Mouse (Mus musculus) small intestine, adult 2 months (tissue): ENCODE results near the gene Pkd1l1. TPM values are rescaled to one million over a fixed set of nuclear protein-coding genes. Genes with fewer than 3 reads are reported as not detected.
A peak's percentile ranks its signal among the peaks of the same experiment; 100 is the strongest.

Source experiments
- H3K27ac ChIP-seq: fragments of 200-500 bp; 2 replicates; pipeline ENCODE4 v1.5.1; 2012; ENCODE audit warnings: low read depth, low read length, control low read depth, inconsistent platforms; ENCODE audit not compliant: insufficient read depth
- H3K27me3 ChIP-seq: fragments of 200-500 bp; 2 replicates; pipeline ENCODE4 v1.6.1; 2012; ENCODE audit warnings: mild to moderate bottlenecking, moderate library complexity, low read length, inconsistent platforms; ENCODE audit not compliant: control insufficient read depth, insufficient read depth
- H3K36me3 ChIP-seq: fragments of 200-500 bp; 2 replicates; pipeline ENCODE4 v1.6.1; 2012; ENCODE audit warnings: mild to moderate bottlenecking, low read length, control low read depth, inconsistent platforms; ENCODE audit not compliant: control insufficient read depth, insufficient read depth
- H3K4me1 ChIP-seq: fragments of 200-500 bp; 2 replicates; pipeline ENCODE4 v1.6.1; 2012; ENCODE audit warnings: low read length, inconsistent platforms, mixed read lengths; ENCODE audit not compliant: control insufficient read depth, insufficient read depth, insufficient read length
- H3K4me3 ChIP-seq: fragments of 200-500 bp; 2 replicates; pipeline ENCODE4 v1.5.1; 2012; ENCODE audit warnings: low read depth, mild to moderate bottlenecking, control low read depth, inconsistent platforms, low read length, moderate library complexity
- CTCF ChIP-seq: fragments of 200-500 bp; IDR thresholded peaks from 2 replicates; pipeline ENCODE4 v1.5.1; 2012; ENCODE audit warnings: low read depth, mild to moderate bottlenecking, control low read depth, inconsistent platforms, low read length, moderate library complexity, mixed read lengths; ENCODE audit not compliant: insufficient replicate concordance, insufficient read length; ENCODE audit errors: extremely low read depth
- POLR2A ChIP-seq: fragments of 200-500 bp; IDR thresholded peaks from 2 replicates; pipeline ENCODE4 v1.6.1; 2012; ENCODE audit warnings: low read depth, mild to moderate bottlenecking, control low read depth, inconsistent platforms, low read length, moderate library complexity
- WGBS: fragments of 180-500 bp; shearing (Covaris S2); methylation state at CpG from one replicate; pipeline ENCODE4 v1.1.7; 2018; 5-methylcytosine and 5-hydroxymethylcytosine counted together
- polyA plus RNA-seq: library from polyadenylated mRNA; depleted of rRNA; stranded (reverse); fragments of >200 nt; gene quantifications from 2 replicates; pipeline ENCODE4 v1.2.3, GENCODE M21; 2012

Pkd1l1 gene
- polyA plus RNA-seq, 1 experiment: not detected

- H3K27ac ChIP-seq: no peak overlapping the region
- no peaks in the 10 kb centered on the region for H3K4me1 ChIP-seq
- no peaks in the 10 kb centered on the region for H3K36me3 ChIP-seq
- WGBS: 91% methylated on average over 7 of the region's 7 CpGs
- no peaks in the 10 kb centered on the region for H3K27me3 ChIP-seq
- no peak overlapping the region for H3K4me3 ChIP-seq
- TF ChIP-seq CTCF: no peak
- TF ChIP-seq POLR2A: no peak
Measured at GRCm38 (mm10) chr11:8968094-8968493, 5.0 kb downstream of the Pkd1l1 start.

DNA sequence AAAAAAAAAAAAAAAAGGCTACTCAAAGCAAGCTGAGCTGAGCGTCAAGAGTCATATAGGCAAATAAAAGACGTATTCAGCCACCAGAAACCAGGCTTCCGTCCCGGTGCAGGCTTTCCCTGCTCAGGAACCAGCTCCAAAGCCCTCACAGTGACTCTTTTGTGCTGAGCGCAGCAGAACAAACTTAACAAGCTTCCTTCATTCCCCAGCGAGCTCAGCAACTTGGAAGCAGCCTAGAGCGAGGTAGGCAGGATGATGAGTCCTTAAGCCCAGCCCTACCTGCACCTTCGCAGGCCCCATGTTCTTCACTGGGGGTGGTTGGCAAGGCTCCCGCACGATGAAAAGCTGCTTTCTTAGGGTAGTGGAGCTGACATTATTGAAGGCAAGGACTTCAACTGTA, 14.5 kb downstream of the Pkd1l1 start:
- Histone ChIP-seq H3K36me3 (no peaks in the 10 kb centered on the region), H3K4me1 (no peaks in the 10 kb centered on the region), H3K4me3 (no peak overlapping the region), H3K27me3 (no peaks in the 10 kb centered on the region), H3K27ac (no peak overlapping the region)
- TF ChIP-seq CTCF (no peak), POLR2A (no peak)
- WGBS: 79% methylated on average over 10 of the region's 10 CpGs

DNA sequence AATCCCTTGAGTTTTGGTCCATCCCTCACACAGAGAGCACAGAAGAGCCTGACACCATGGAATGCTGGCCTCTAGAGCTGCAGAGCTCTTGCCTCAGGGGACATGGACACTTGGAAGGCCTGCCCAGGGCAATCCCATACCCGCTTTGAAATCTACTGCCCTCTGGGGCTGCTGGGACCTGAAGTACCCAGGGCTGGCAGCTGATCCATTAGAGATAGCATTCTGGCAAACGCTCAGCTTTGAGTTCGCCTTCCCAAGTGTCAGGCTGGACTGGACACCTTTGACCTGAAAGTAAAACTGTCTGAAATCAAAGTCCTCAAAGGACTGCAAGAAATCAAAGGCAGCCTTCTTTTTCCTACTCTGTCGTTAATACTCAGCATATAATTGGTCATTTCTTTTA, 15.0 kb downstream of the Pkd1l1 start:
- no peak overlapping the region for H3K27ac ChIP-seq
- no peaks in the 10 kb centered on the region for H3K27me3 ChIP-seq
- TF ChIP-seq CTCF: no peak
- no peak for TF ChIP-seq POLR2A
- H3K36me3 ChIP-seq: no peaks in the 10 kb centered on the region
- H3K4me3 ChIP-seq: no peak overlapping the region
- H3K4me1 ChIP-seq: no peaks in the 10 kb centered on the region
- WGBS: 33% methylated on average over 4 of the region's 4 CpGs

DNA sequence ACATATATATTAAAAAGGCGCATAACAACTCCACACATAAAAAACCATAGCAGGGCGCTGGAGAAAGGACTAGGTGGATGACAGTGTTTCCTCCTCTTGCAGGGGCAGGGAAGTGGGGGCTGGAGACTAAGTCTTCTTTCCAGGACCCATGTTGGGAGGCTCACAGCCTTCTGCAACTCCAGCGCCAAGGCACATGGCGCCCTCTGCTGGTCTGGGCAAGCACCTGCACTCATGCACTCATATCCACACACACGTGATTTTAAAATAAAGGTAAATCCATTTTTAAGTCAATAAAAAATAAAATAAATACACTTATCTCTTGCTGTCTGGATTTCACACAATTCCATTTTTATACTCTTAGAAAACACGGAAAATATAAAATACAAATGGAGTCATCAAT, 16.0 kb downstream of the Pkd1l1 start:
- H3K27me3 ChIP-seq: no peaks in the 10 kb centered on the region
- H3K4me3 ChIP-seq: no peak overlapping the region
- no peaks in the 10 kb centered on the region for H3K4me1 ChIP-seq
- TF ChIP-seq POLR2A (no peak), CTCF (peak; percentile 67; the same call in 1 of the 2 replicates)
- WGBS: 72% methylated on average over 6 of the region's 6 CpGs
- no peak overlapping the region for H3K27ac ChIP-seq
- no peaks in the 10 kb centered on the region for H3K36me3 ChIP-seq

GRCm38 (mm10) chr11:8955678-8956077, 17.4 kb downstream of the Pkd1l1 start:
- no peak for TF ChIP-seq POLR2A
- peak; percentile 61; the same call in 1 of the 2 replicates for TF ChIP-seq CTCF

DNA sequence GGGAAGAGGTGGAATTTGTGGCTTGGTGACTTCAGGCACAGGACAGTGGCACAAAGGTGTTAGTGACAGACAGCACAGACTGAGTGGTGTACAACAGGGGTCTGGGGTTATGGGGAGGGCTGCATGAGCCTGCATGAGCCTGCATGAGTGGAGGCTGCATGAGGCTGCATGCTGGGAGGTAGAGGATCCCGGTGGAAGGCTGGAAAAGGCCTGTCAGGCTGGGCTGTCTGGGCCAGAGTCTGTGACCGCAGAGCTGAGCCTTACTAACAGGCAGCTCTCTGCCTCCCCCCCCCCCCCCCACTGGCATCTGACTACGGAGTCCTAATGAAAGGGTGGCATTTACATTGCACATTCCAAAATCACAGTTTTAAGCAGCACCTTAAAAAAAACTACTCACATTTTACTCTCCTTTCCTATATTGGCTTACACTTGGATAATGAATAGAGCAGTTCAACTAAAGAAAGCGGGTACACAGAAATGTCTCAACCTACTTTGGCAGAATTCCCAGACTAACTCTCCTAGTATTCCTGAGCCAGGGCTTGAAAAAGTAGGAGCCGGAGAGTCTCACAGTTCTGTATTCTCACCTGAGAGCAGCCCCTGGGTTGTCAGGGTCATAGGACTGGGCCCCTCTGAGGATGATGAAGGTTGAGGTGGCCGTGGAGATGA, 23.2 kb downstream of the Pkd1l1 start:
- H3K27me3 ChIP-seq: no peaks in the 10 kb centered on the region
- no peak for TF ChIP-seq POLR2A
- TF ChIP-seq CTCF: no peak
- no peak overlapping the region for H3K27ac ChIP-seq
- no peaks in the 10 kb centered on the region for H3K4me1 ChIP-seq
- no peaks in the 10 kb centered on the region for H3K36me3 ChIP-seq
- WGBS: 65% methylated on average over 6 of the region's 6 CpGs
- H3K4me3 ChIP-seq: no peak overlapping the region

More at GRCm38 (mm10) chr11:8955678-8956077, 17.4 kb downstream of the Pkd1l1 start:
- WGBS: 13% methylated on average over 1 of the region's 1 CpGs
- Histone ChIP-seq H3K27ac (no peak overlapping the region), H3K4me3 (no peak overlapping the region), H3K4me1 (no peaks in the 10 kb centered on the region), H3K27me3 (no peaks in the 10 kb centered on the region), H3K36me3 (no peaks in the 10 kb centered on the region)

- no peaks in the 10 kb centered on the region for H3K4me1 ChIP-seq
- TF ChIP-seq POLR2A: no peak
- TF ChIP-seq CTCF: no peak
- no peak overlapping the region for H3K4me3 ChIP-seq
- H3K27me3 ChIP-seq: no peaks in the 10 kb centered on the region
- WGBS: 77% methylated on average over 3 of the region's 3 CpGs
- H3K36me3 ChIP-seq: no peaks in the 10 kb centered on the region
- no peak overlapping the region for H3K27ac ChIP-seq
Measured at GRCm38 (mm10) chr11:8948871-8949270, 24.2 kb downstream of the Pkd1l1 start.
